Mouse (Mus musculus) heart, postnatal 36 days (tissue): ENCODE data around the gene Arap1. TPM values are rescaled to one million over a fixed set of nuclear protein-coding genes. Genes with fewer than 3 reads are reported as not detected.

ENCODE experiments used
- DNase-seq, 2 experiments: peaks; one replicate each; pipeline ENCODE4 v3.0.0; 2021 to 2022
- intact Hi-C: fragments of 180-260 bp; cut with DNase I; formaldehyde crosslinking; loops from one replicate; pipeline ENCODE4 v1.15.1; 2025
- total RNA-seq, 2 experiments: library from RNA; stranded (reverse); gene quantifications; 2 replicates each; pipeline ENCODE4 v1.2.3; 2021

Arap1 gene
- total RNA-seq, 2 experiments from 2014 or later = 28.7 to 33.9 TPM

GRCm38 (mm10) chr7:101324142-101324962 is 23.5 kb upstream of the Arap1 start:
- intact Hi-C loops = no loop called here
- DNase-seq = no peak

- intact Hi-C loops = no loop called here
- no peak for DNase-seq
Observed at GRCm38 (mm10) chr7:101326006-101326405, 21.9 kb upstream of the Arap1 start.

GRCm38 (mm10) chr7:101327263-101327662 is 20.6 kb upstream of the Arap1 start:
- no peak for DNase-seq
- intact Hi-C loops = no loop called here

GRCm38 (mm10) chr7:101327786-101328185 is 20.1 kb upstream of the Arap1 start:
- no peak for DNase-seq
- intact Hi-C loops = no loop called here

GRCm38 (mm10) chr7:101328621-101329158 is 19.2 kb upstream of the Arap1 start:
- intact Hi-C loops = no loop called here
- no peak for DNase-seq

- intact Hi-C loops = no loop called here
- no peak for DNase-seq
Observed at GRCm38 (mm10) chr7:101329606-101330005, 18.3 kb upstream of the Arap1 start.

GRCm38 (mm10) chr7:101330074-101330840 is 17.6 kb upstream of the Arap1 start:
- intact Hi-C loops = no loop called here
- no peak for DNase-seq

- no peak for DNase-seq
Observed at GRCm38 (mm10) chr7:101330841-101331173, 17.1 kb upstream of the Arap1 start.

GRCm38 (mm10) chr7:101332045-101332831 is 15.6 kb upstream of the Arap1 start:
- DNase-seq = no peak
- intact Hi-C loops = no loop called here

More at GRCm38 (mm10) chr7:101330841-101331173, 17.1 kb upstream of the Arap1 start:
- intact Hi-C loops = no loop called here

GRCm38 (mm10) chr7:101335228-101335627 is 12.6 kb upstream of the Arap1 start:
- DNase-seq = no peak

GRCm38 (mm10) chr7:101336686-101337085 is 11.2 kb upstream of the Arap1 start:
- intact Hi-C loops = no loop called here

More at GRCm38 (mm10) chr7:101335228-101335627, 12.6 kb upstream of the Arap1 start:
- intact Hi-C loops = no loop called here

GRCm38 (mm10) chr7:101337401-101337800 is 10.5 kb upstream of the Arap1 start:
- DNase-seq = no peak
- intact Hi-C loops = no loop called here

More at GRCm38 (mm10) chr7:101336686-101337085, 11.2 kb upstream of the Arap1 start:
- DNase-seq = no peak

- DNase-seq = no peak
- intact Hi-C loops = no loop called here
Observed at GRCm38 (mm10) chr7:101341405-101341804, 6.5 kb upstream of the Arap1 start.

GRCm38 (mm10) chr7:101343135-101343534 is 4.7 kb upstream of the Arap1 start:
- intact Hi-C loops = no loop called here
- no peak for DNase-seq

GRCm38 (mm10) chr7:101344892-101345291 is 3.0 kb upstream of the Arap1 start:
- intact Hi-C loops = no loop called here

GRCm38 (mm10) chr7:101346991-101347390 is 876 bp upstream of the Arap1 start:
- intact Hi-C loops = no loop called here
- DNase-seq = no peak

More at GRCm38 (mm10) chr7:101344892-101345291, 3.0 kb upstream of the Arap1 start:
- no peak for DNase-seq

- intact Hi-C loops = no loop called here
Observed at GRCm38 (mm10) chr7:101348312-101348711, 445 bp downstream of the Arap1 start.

GRCm38 (mm10) chr7:101349861-101350260 is 2.0 kb downstream of the Arap1 start:
- DNase-seq = no peak
- intact Hi-C loops = no loop called here

More at GRCm38 (mm10) chr7:101348312-101348711, 445 bp downstream of the Arap1 start:
- no peak for DNase-seq

- DNase-seq = no peak
- intact Hi-C loops = no loop called here
Observed at GRCm38 (mm10) chr7:101352404-101352803, 4.5 kb downstream of the Arap1 start.

- intact Hi-C loops = no loop called here
- no peak for DNase-seq
Observed at GRCm38 (mm10) chr7:101354423-101354822, 6.6 kb downstream of the Arap1 start.
